Mouse (Mus musculus) cerebellum, adult 18-20 months (tissue): ENCODE results near the gene Cdiptos.
A peak's percentile ranks its signal among the peaks of the same experiment; 100 is the strongest.

Source experiments
- DNase-seq, 2 experiments: peaks; one replicate each; pipeline ENCODE4 v3.0.0; 2021

The Cdiptos gene

GRCm38 (mm10) chr7:127013385-127013784 is 37.5 kb upstream of the Cdiptos start:
- DNase-seq, result no peak

GRCm38 (mm10) chr7:127012845-127013244 is 36.9 kb upstream of the Cdiptos start:
- no peak for DNase-seq

- DNase-seq, result peak in 1 of 2 experiments; percentile 35
These were observed 36.5 kb upstream of the Cdiptos start for GRCm38 (mm10) chr7:127012374-127012773.

- no peak for DNase-seq
These were observed 35.8 kb upstream of the Cdiptos start for GRCm38 (mm10) chr7:127011717-127012116.

- no peak for DNase-seq
These were observed 35.2 kb upstream of the Cdiptos start for GRCm38 (mm10) chr7:127011051-127011450.

GRCm38 (mm10) chr7:127009307-127010085 is 33.6 kb upstream of the Cdiptos start:
- peak; percentile 59 to 69 for DNase-seq

- peak; percentile 97 to 99 for DNase-seq
These were observed 32.5 kb upstream of the Cdiptos start for GRCm38 (mm10) chr7:127008239-127009019.

- DNase-seq, result peak in 1 of 2 experiments; percentile 44
These were observed 31.6 kb upstream of the Cdiptos start for GRCm38 (mm10) chr7:127007313-127008024.

GRCm38 (mm10) chr7:127004122-127004875 is 28.4 kb upstream of the Cdiptos start:
- no peak for DNase-seq

- no peak for DNase-seq
These were observed 27.7 kb upstream of the Cdiptos start for GRCm38 (mm10) chr7:127003620-127004019.

- no peak for DNase-seq
These were observed 23.7 kb upstream of the Cdiptos start for GRCm38 (mm10) chr7:126999568-126999967.

- no peak for DNase-seq
These were observed 20.6 kb upstream of the Cdiptos start for GRCm38 (mm10) chr7:126996449-126996848.

GRCm38 (mm10) chr7:126988816-126989215 is 12.9 kb upstream of the Cdiptos start:
- no peak for DNase-seq

- peak; percentile 85 to 88 for DNase-seq
These were observed 10.4 kb upstream of the Cdiptos start for GRCm38 (mm10) chr7:126986319-126986718.

GRCm38 (mm10) chr7:126984667-126985444 is 9.0 kb upstream of the Cdiptos start:
- DNase-seq, result no peak

GRCm38 (mm10) chr7:126983113-126983512 is 7.2 kb upstream of the Cdiptos start:
- DNase-seq, result no peak

GRCm38 (mm10) chr7:126982054-126982453 is 6.2 kb upstream of the Cdiptos start:
- no peak for DNase-seq

GRCm38 (mm10) chr7:126981601-126982000 is 5.7 kb upstream of the Cdiptos start:
- no peak for DNase-seq

GRCm38 (mm10) chr7:126978841-126979240 is 2.9 kb upstream of the Cdiptos start:
- no peak for DNase-seq

GRCm38 (mm10) chr7:126976878-126977459 is 1.1 kb upstream of the Cdiptos start:
- DNase-seq, result no peak

GRCm38 (mm10) chr7:126975893-126975949 is 177 bp downstream of the Cdiptos start, which contains the start of gene Cdipt:
Gene Cdipt (plus strand): TSS chr7:126975914.
- DNase-seq, result no peak

- no peak for DNase-seq
These were observed 405 bp downstream of the Cdiptos start for GRCm38 (mm10) chr7:126975493-126975892.
